Mouse (Mus musculus) bone marrow, adult 2 months (tissue): ENCODE data around the gene Gpc5. TPM values are rescaled to one million over a fixed set of nuclear protein-coding genes. Genes with fewer than 3 reads are reported as not detected.

Experiments used
- H3K27ac ChIP-seq: fragments of 200-500 bp; 2 replicates; pipeline ENCODE4 v1.5.1; 2012; ENCODE audit warnings: low read depth, mild to moderate bottlenecking, control low read depth, inconsistent platforms, low read length; ENCODE audit not compliant: control insufficient read depth, poor library complexity, insufficient read depth
- H3K4me1 ChIP-seq: fragments of 200-500 bp; 2 replicates; pipeline ENCODE4 v1.6.1; 2011; ENCODE audit warnings: low read length; ENCODE audit not compliant: control insufficient read depth, insufficient read depth
- H3K4me3 ChIP-seq: fragments of 200-500 bp; replicated peaks from 2 replicates; pipeline ENCODE3; 2011; ENCODE audit warnings: mild to moderate bottlenecking, low read depth, low read length, control low read depth; ENCODE audit not compliant: control insufficient read depth
- CTCF ChIP-seq: fragments of 200-500 bp; IDR thresholded peaks from 2 replicates; pipeline ENCODE4 v1.5.1; 2011; ENCODE audit warnings: low read length, control low read depth; ENCODE audit not compliant: control insufficient read depth, insufficient read depth
- POLR2A ChIP-seq: fragments of 200-500 bp; IDR thresholded peaks from 2 replicates; pipeline ENCODE4 v1.6.1; 2011; ENCODE audit warnings: low read depth, mild to moderate bottlenecking, control low read depth, low read length, borderline replicate concordance; ENCODE audit not compliant: control insufficient read depth
- WGBS: fragments of 180-500 bp; shearing (Covaris S2); methylation state at CpG from one replicate; pipeline ENCODE4 v1.1.7; 2018; 5-methylcytosine and 5-hydroxymethylcytosine counted together
- polyA plus RNA-seq: library from polyadenylated mRNA; stranded (reverse); fragments of >200 nt; gene quantifications from 2 replicates; pipeline ENCODE4 v1.2.4, GENCODE M21; 2011; ENCODE audit warnings: low replicate concordance; ENCODE audit not compliant: missing spikeins, insufficient read depth, insufficient read length

Gene Gpc5
- polyA plus RNA-seq, 1 experiment, result not detected

- Histone ChIP-seq H3K4me3 (no peak overlapping the region), H3K4me1 (no peaks in the 10 kb centered on the region), H3K27ac (no peak overlapping the region)
- TF ChIP-seq POLR2A, result no peak
- no peak for TF ChIP-seq CTCF
- WGBS, result 85% methylated on average over 3 of the region's 3 CpGs
These were observed 56.8 kb downstream of the Gpc5 start for GRCm38 (mm10) chr14:115148821-115149220.

DNA sequence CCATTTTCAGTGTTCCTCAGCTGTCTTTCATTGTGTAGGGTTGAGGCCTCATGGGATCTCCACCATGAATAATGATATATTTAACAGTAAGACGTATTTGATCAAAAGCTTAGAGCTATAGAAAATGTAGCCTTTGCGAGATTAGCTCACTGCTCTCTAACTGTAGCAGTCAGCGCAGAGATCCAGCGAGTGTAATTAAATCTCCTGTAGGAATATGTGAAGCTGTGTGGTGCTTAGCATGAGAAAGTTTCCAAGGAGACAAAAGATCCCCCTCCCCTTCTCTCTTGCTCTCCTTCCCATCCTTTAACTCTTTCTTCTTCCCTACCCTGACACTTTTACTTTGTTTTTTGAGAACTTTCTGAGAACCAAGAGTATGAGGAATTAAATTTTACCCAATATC is 64.6 kb downstream of the Gpc5 start:
- H3K4me1 ChIP-seq, result no peaks in the 10 kb centered on the region
- TF ChIP-seq POLR2A, result no peak
- no peak for TF ChIP-seq CTCF
- WGBS, result 83% methylated on average over 4 of the region's 4 CpGs
- H3K4me3 ChIP-seq, result no peak overlapping the region
- no peak overlapping the region for H3K27ac ChIP-seq

DNA sequence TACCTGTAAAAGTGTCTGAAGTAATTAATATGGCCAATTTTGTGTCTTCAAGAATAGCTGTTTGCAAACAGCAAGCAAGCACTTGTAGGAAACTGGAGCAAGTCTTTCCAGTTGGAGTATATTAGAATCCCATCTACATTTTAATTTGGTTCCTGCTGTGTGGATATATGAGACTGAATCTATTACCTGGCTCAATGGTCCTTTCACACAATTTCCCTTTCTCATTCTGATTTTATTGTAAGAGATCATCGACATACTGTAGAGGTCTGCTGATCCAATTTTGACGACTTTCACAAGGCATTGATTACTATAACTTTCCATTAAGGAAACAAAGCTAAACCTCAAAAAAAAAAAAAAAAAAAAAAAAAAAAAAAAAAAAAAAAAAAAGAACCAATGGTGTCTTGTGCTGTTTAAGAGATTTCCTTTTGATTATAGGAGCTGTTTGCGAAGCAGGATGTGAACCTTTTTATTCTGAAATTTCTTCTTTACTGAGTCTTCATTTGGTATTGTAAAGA is 85.4 kb downstream of the Gpc5 start:
- no peak overlapping the region for H3K4me3 ChIP-seq
- no peak for TF ChIP-seq CTCF
- TF ChIP-seq POLR2A, result no peak
- H3K4me1 ChIP-seq, result no peaks in the 10 kb centered on the region
- 66% methylated on average over 3 of the region's 3 CpGs for WGBS
- H3K27ac ChIP-seq, result no peak overlapping the region

DNA sequence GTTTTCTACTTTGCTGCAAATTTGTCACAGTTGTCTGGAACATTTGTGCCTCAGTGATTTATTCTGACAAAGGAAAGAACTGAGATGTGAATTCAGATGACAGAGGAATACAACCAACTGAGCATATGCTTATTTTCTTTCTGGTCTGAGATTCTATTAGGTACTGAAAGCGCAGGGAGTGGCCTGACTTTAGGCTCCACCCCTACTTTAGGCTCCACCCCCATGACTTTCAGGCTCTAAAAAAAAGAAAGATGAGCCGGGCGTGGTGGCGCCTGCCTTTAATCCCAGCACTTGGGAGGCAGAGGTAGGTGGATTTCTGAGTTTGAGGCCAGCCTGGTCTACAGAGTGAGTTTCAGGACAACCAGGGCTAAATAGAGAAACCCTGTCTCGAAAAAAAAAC is 87.9 kb downstream of the Gpc5 start:
- WGBS, result 81% methylated on average over 5 of the region's 5 CpGs
- Histone ChIP-seq H3K4me1 (no peaks in the 10 kb centered on the region), H3K27ac (no peak overlapping the region), H3K4me3 (no peak overlapping the region)
- TF ChIP-seq CTCF, result no peak
- TF ChIP-seq POLR2A, result no peak

GRCm38 (mm10) chr14:115188256-115188655 is 96.2 kb downstream of the Gpc5 start:
- H3K4me3 ChIP-seq, result no peak overlapping the region

DNA sequence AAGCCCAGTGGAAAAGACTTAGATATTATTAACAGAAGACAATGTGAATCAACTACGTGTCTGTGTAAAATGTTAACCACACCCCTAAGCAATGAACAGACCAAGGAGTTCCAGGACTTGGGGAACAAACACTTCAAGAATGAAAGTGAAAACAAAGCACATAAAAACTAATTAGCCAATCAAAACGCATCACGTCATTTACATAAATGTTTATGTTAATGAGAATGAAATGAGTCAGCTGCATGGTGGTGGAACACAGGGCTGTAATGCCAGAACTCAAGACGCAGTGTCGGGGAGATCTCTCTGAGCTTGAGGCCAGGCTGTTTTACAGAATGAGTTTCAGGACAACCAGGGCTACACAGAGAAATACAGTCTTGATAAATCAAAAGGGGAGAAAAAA is 136.1 kb downstream of the Gpc5 start:
- Histone ChIP-seq H3K27ac (no peak overlapping the region), H3K4me1 (no peaks in the 10 kb centered on the region), H3K4me3 (no peak overlapping the region)
- WGBS, result 82% methylated on average over 5 of the region's 5 CpGs
- TF ChIP-seq POLR2A, result no peak
- TF ChIP-seq CTCF, result no peak

More at GRCm38 (mm10) chr14:115188256-115188655, 96.2 kb downstream of the Gpc5 start:
- TF ChIP-seq POLR2A (no peak), CTCF (no peak)
- H3K27ac ChIP-seq, result no peak overlapping the region
- WGBS, result 9% methylated on average over 8 of the region's 8 CpGs
- no peaks in the 10 kb centered on the region; the same call in 1 of the 2 replicates for H3K4me1 ChIP-seq

- TF ChIP-seq POLR2A (no peak), CTCF (no peak)
- H3K27ac ChIP-seq, result no peak overlapping the region
- no peak overlapping the region for H3K4me3 ChIP-seq
- H3K4me1 ChIP-seq, result no peaks in the 10 kb centered on the region
- 68% methylated on average over 4 of the region's 4 CpGs for WGBS
These were observed 144.4 kb downstream of the Gpc5 start for GRCm38 (mm10) chr14:115236387-115236786.

DNA sequence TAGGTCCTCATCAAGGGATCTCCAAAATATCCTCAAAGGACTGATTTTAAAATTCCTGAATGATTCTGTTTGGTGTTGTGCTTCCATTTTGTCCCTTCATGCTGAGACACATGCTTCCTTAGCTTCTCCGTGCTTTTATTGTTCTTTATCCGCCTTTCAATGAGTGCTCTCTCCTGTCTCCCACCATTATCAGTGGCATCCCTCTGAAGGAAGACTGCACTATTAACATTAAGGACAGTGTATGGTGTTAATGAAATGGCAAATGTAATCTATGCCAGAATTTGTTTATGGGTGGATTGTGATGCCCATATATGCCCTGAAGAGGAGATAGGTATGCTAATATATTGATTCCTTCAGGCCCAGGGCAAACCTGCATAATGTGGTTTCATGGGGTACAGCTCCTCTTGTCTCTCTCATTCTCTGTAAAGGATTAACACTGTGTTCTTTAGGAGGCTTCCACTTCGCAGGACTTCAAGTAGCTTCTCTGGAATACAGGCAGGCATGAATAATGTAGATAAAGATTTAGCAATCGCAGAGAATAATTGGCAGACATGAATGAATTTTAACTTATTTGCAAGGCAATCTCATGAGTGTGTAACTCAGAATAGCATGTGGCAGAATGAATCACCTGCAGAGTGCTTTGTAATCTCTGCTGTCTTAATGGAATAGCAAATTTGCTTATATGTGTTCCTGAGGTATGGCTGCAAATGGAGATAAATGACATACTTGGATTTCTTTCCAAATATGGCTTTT is 148.8 kb downstream of the Gpc5 start:
- no peak overlapping the region for H3K27ac ChIP-seq
- H3K4me3 ChIP-seq, result no peak overlapping the region
- 84% methylated on average over 4 of the region's 4 CpGs for WGBS
- H3K4me1 ChIP-seq, result no peaks in the 10 kb centered on the region
- TF ChIP-seq CTCF (no peak), POLR2A (no peak)

DNA sequence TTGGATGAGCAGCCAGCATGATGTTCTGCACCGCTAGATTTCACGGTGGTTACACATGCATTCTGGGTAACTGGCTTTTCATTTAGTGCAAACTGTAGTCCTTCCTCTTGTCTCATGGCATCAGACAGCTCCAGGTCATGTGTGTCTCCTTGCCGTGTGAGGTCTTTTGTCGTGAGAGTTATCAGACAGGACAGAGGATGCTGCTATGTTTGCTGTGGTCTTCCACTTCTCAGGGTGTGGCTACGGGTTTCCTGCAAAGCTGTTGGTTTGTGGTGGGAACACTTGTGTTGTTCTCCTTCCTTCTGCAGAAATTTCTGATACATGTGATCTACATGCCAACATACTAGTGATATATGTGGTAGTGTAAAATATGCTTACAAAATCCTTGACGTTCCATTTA is 158.5 kb downstream of the Gpc5 start:
- no peaks in the 10 kb centered on the region for H3K4me1 ChIP-seq
- H3K27ac ChIP-seq, result no peak overlapping the region
- 9% methylated on average over 6 of the region's 6 CpGs for WGBS
- H3K4me3 ChIP-seq, result no peak overlapping the region
- TF ChIP-seq CTCF (no peak), POLR2A (no peak)
